Mouse (Mus musculus): ENCODE results near the gene Slc23a4. TPM values are rescaled to one million over a fixed set of nuclear protein-coding genes. Genes with fewer than 3 reads are reported as not detected.

Slc23a4 gene
- polyA plus RNA-seq, 1 experiment from 2014 or later = 0.78 TPM

DNA sequence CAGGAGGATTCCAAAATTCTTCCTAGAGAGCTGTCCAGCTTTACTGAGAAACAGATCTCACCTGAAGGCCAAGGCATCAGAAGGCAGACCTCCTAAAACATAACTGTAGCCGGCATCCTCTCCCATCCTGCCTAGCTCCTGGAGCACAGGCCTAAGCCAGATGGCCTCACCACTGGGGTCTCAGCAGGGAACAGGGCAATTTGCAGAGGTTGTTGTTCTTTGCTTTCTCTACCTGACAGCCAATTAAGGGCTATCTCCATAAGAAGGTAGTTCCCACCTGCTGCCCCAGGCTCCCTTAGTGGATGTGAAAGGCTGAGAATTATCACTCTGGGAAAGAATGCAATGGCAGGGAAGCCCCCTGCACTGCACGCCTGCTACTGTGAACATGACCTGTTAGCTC is 87.2 kb downstream of the Slc23a4 start:
- WGBS = 64% methylated on average over 2 of the region's 2 CpGs

DNA sequence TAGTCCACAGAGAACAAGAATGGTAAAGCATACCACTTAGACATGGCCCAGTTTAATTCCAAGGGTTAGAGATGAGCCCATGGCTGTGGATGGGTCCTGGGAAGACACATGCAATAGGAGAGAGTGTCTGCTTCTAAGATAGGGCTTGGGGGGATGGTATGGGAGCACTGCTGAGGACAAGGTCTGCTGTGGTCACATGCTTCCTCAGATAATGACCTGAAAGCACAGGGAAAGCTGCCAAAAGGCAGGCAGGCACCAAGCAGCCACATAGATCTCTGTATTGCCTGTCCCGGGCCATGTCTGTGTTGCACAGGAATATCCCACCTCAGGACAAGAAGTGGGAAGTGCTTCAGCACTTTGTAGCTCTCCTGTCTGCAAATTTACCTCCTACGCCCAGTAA is 89.1 kb downstream of the Slc23a4 start:
- ATAC-seq (ENCODE audit: low FRiP score) = no peak
- Histone ChIP-seq H3K4me3 (replicated peaks; ENCODE audit: low read length) (no peak overlapping the region), H3K9ac (no peak overlapping the region), H3K4me1 (replicated peaks; ENCODE audit: control insufficient read depth, insufficient read depth, low read length) (0 out of 2 replicates have a peak, but pooled peaks cover 2% of the 10 kb centered on the region), H3K27ac (no peak overlapping the region), H3K9me3 (ENCODE audit: control insufficient read depth, low read length) (no peaks in the 10 kb centered on the region), H3K4me2 (replicated peaks) (no peak overlapping the region), H3K36me3 (replicated peaks; ENCODE audit: control insufficient read depth, insufficient read depth) (peaks cover 69% of the 10 kb centered on the region), H3K27me3 (ENCODE audit: control insufficient read depth, insufficient read depth, low read length) (no peaks in the 10 kb centered on the region)
- 87% methylated on average over 2 of the region's 2 CpGs for WGBS
- DNase-seq (ENCODE audit: low spot score) = no peak

More for the DNA sequence above, 87.2 kb downstream of the Slc23a4 start:
- H3K4me2 ChIP-seq (replicated peaks) = no peak overlapping the region
- no peak overlapping the region for H3K9ac ChIP-seq
- ATAC-seq (ENCODE audit: low FRiP score) = no peak
- peaks cover 69% of the 10 kb centered on the region for H3K36me3 ChIP-seq (replicated peaks; ENCODE audit: control insufficient read depth, insufficient read depth)
- no peak for DNase-seq (ENCODE audit: low spot score)
- H3K4me3 ChIP-seq (replicated peaks; ENCODE audit: low read length) = no peak overlapping the region
- no peak overlapping the region; the same call in 1 of the 2 replicates for H3K27ac ChIP-seq
- H3K27me3 ChIP-seq (ENCODE audit: control insufficient read depth, insufficient read depth, low read length) = no peaks in the 10 kb centered on the region
- 0 out of 2 replicates have a peak, but pooled peaks cover 2% of the 10 kb centered on the region for H3K4me1 ChIP-seq (replicated peaks; ENCODE audit: control insufficient read depth, insufficient read depth, low read length)
- H3K9me3 ChIP-seq (ENCODE audit: control insufficient read depth, low read length) = no peaks in the 10 kb centered on the region

DNA sequence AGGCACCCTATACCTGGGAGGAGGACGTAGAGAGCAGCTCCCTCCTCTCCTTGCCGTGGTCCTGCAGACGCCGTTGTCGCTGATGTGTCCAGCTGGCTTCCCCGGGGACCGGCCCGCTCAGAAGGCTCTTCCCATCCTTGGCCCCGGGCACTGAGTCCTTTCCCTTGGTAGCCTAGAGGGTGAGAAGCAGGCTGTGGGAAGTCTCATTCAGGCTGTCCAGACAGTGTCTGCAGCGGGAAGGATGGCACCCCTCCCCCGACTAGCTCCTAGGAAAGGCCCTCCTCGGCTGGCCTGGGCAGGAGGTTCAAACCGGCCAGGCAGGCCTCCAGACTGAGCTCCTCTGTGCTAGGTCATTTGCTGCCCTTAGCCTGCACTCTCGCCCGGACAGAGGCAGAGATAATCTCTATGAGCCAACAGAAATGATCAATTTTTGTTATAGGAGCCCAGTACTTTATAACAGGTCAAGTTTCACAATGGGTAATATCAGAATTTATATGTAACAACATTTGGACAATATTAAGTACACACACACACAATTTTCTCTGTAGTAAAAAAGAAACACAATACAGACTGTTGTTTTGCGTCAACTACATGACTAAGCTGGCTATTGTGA is 91.9 kb downstream of the Slc23a4 start:
- no peak for ATAC-seq (ENCODE audit: low FRiP score)
- no peak overlapping the region for H3K4me3 ChIP-seq (replicated peaks; ENCODE audit: low read length)

DNA sequence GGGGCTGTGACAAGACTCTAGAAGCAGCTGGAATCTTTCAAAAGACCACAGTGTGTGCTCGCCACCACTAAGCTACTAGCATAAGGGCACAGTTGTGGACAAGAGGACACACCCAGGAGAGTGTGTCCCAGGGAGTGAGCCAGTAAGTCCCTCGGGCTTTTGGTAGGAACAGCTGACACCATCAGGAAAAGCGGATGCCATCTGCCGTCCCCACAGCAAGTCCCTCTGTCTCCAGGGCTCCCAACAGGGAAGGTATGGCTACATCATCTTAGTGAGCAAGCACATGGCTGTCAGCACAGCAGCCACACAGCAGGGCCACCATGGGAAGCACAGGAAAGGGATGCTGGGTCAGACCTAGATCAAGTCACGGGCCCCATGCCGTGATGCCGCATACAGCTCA is 92.6 kb downstream of the Slc23a4 start:
- H3K36me3 ChIP-seq (replicated peaks; ENCODE audit: control insufficient read depth, insufficient read depth) = peaks cover 73% of the 10 kb centered on the region
- no peaks in the 10 kb centered on the region for H3K9me3 ChIP-seq (ENCODE audit: control insufficient read depth, low read length)
- H3K27me3 ChIP-seq (ENCODE audit: control insufficient read depth, insufficient read depth, low read length) = no peaks in the 10 kb centered on the region
- no peak overlapping the region for H3K9ac ChIP-seq
- no peak for ATAC-seq (ENCODE audit: low FRiP score)
- no peak overlapping the region for H3K4me3 ChIP-seq (replicated peaks; ENCODE audit: low read length)
- no peak overlapping the region for H3K4me2 ChIP-seq (replicated peaks)
- 79% methylated on average over 7 of the region's 7 CpGs for WGBS
- no peak overlapping the region for H3K27ac ChIP-seq
- no peaks in the 10 kb centered on the region for H3K4me1 ChIP-seq (replicated peaks; ENCODE audit: control insufficient read depth, insufficient read depth, low read length)
- DNase-seq (ENCODE audit: low spot score) = no peak

More for the DNA sequence above, 91.9 kb downstream of the Slc23a4 start:
- no peaks in the 10 kb centered on the region for H3K4me1 ChIP-seq (replicated peaks; ENCODE audit: control insufficient read depth, insufficient read depth, low read length)
- no peak for DNase-seq (ENCODE audit: low spot score)
- no peaks in the 10 kb centered on the region for H3K9me3 ChIP-seq (ENCODE audit: control insufficient read depth, low read length)
- H3K36me3 ChIP-seq (replicated peaks; ENCODE audit: control insufficient read depth, insufficient read depth) = peaks cover 68% of the 10 kb centered on the region
- no peak overlapping the region for H3K9ac ChIP-seq
- H3K4me2 ChIP-seq (replicated peaks) = no peak overlapping the region
- WGBS = 60% methylated on average over 16 of the region's 16 CpGs
- H3K27me3 ChIP-seq (ENCODE audit: control insufficient read depth, insufficient read depth, low read length) = no peaks in the 10 kb centered on the region
- no peak overlapping the region for H3K27ac ChIP-seq

Other genes with a start within 250 kb of the Slc23a4 start
- 11.6 and 12.7 TPM in 2 replicates for gene Agbl3, start 208.0 kb downstream of the Slc23a4 start, polyA plus RNA-seq (2014; fragmentation: Nextera tagmentation; extraction: Ambion mirVana)
- gene Tmem140, start 125.3 kb downstream of the Slc23a4 start, polyA plus RNA-seq (2014; fragmentation: Nextera tagmentation; extraction: Ambion mirVana) = 0.78 and 1.4 TPM in 2 replicates
- gene Cyren, start 110.3 kb downstream of the Slc23a4 start, polyA plus RNA-seq (2014; fragmentation: Nextera tagmentation; extraction: Ambion mirVana) = 7.4 and 8.3 TPM in 2 replicates
- 15.0 and 15.5 TPM in 2 replicates for gene Wdr91, start 77.5 kb downstream of the Slc23a4 start, polyA plus RNA-seq (2014; fragmentation: Nextera tagmentation; extraction: Ambion mirVana)
- not detected in 2 replicates for gene Stra8, start 68.2 kb downstream of the Slc23a4 start, polyA plus RNA-seq (2014; fragmentation: Nextera tagmentation; extraction: Ambion mirVana)
- 34.3 and 40.2 TPM in 2 replicates for gene Cnot4, start 145.3 kb upstream of the Slc23a4 start, polyA plus RNA-seq (2014; fragmentation: Nextera tagmentation; extraction: Ambion mirVana)
- 27.7 and 32.0 TPM in 2 replicates for gene Nup205, start 189.0 kb upstream of the Slc23a4 start, polyA plus RNA-seq (2014; fragmentation: Nextera tagmentation; extraction: Ambion mirVana)

Data from hindbrain, embryonic 14.5 days (tissue).